Mouse (Mus musculus): ENCODE measurements around the gene Olfr885. TPM values are rescaled to one million over a fixed set of nuclear protein-coding genes. Genes with fewer than 3 reads are reported as not detected.

The Olfr885 gene
- total RNA-seq (2021) = not detected
- long read RNA-seq, experiment 1 = 0 reads
- long read RNA-seq, experiment 2 = 0 reads

- DNase-seq (ENCODE audit: low spot score in 2 of 2) = no peak
- intact Hi-C loops (cut with DNase I) = no loop called here
Measured at GRCm38 (mm10) chr9:38061022-38061421, at the start of gene Olfr885. TSS of gene Olfr885 (plus strand) at chr9:38061322.

- DNase-seq (ENCODE audit: low spot score in 2 of 2) = no peak
- intact Hi-C loops (cut with DNase I) = no loop called here
Measured at GRCm38 (mm10) chr9:38025508-38025907, 35.6 kb upstream of the Olfr885 start, which contains the start of gene Olfr883. TSS of gene Olfr883 (plus strand) at chr9:38025808.

GRCm38 (mm10) chr9:38046255-38046654 lies 14.9 kb upstream of the Olfr885 start, which contains the start of gene Olfr884:
TSS of gene Olfr884 (plus strand) at chr9:38046555.
- no peak for DNase-seq (ENCODE audit: low spot score in 2 of 2)
- intact Hi-C loops (cut with DNase I) = no loop called here

- intact Hi-C loops (cut with DNase I) = no loop called here
Measured at GRCm38 (mm10) chr9:38083772-38084171, 22.6 kb downstream of the Olfr885 start, which contains the start of gene Olfr887. TSS of gene Olfr887 (plus strand) at chr9:38084072.

GRCm38 (mm10) chr9:38107828-38108227 lies 46.7 kb downstream of the Olfr885 start, which contains the start of gene Olfr888:
TSS of gene Olfr888 (plus strand) at chr9:38108128.
- intact Hi-C loops (cut with DNase I) = no loop called here
- no peak for DNase-seq (ENCODE audit: low spot score in 2 of 2)

More at GRCm38 (mm10) chr9:38083772-38084171, 22.6 kb downstream of the Olfr885 start, which contains the start of gene Olfr887:
- no peak for DNase-seq (ENCODE audit: low spot score in 2 of 2)

Other genes with a start within 250 kb of the Olfr885 start
- gene Olfr877, start 207.1 kb upstream of the Olfr885 start, total RNA-seq (2021) = under 1 TPM in 1 of 2 experiments, not detected in 1; 0.15 TPM
- gene Olfr145, start 164.6 kb upstream of the Olfr885 start, total RNA-seq (2021) = not detected
- not detected for gene Olfr878, start 143.5 kb upstream of the Olfr885 start, total RNA-seq (2021)
- gene Olfr881, start 69.5 kb upstream of the Olfr885 start, total RNA-seq (2021) = not detected
- gene Olfr883, start 35.5 kb upstream of the Olfr885 start, total RNA-seq (2021) = not detected
- not detected for gene Olfr884, start 14.8 kb upstream of the Olfr885 start, total RNA-seq (2021)
- not detected for gene Olfr887, start 22.8 kb downstream of the Olfr885 start, total RNA-seq (2021)
- not detected for gene Olfr888, start 46.8 kb downstream of the Olfr885 start, total RNA-seq (2021)
- not detected for gene Olfr889, start 53.9 kb downstream of the Olfr885 start, total RNA-seq (2021)
- gene Olfr890, start 81.2 kb downstream of the Olfr885 start, total RNA-seq (2021) = not detected
- not detected for gene Olfr891, start 119.5 kb downstream of the Olfr885 start, total RNA-seq (2021)
- gene Olfr893, start 147.0 kb downstream of the Olfr885 start, total RNA-seq (2021) = not detected
- gene Olfr894, start 156.7 kb downstream of the Olfr885 start, total RNA-seq (2021) = not detected
- gene Olfr143, start 191.5 kb downstream of the Olfr885 start, total RNA-seq (2021) = not detected
- gene Olfr895, start 206.5 kb downstream of the Olfr885 start, total RNA-seq (2021) = not detected
- not detected for gene Olfr896-ps1, start 229.8 kb downstream of the Olfr885 start, total RNA-seq (2021)

Measured in left cerebral cortex, postnatal 14 days (tissue).